Mouse (Mus musculus) lung, adult 2 months (tissue): ENCODE data around the gene Scgb3a1. TPM values are rescaled to one million over a fixed set of nuclear protein-coding genes. Genes with fewer than 3 reads are reported as not detected.

Source experiments
- DNase-seq: peaks from one replicate; pipeline ENCODE4 v3.0.0; 2022
- H3K4me1 ChIP-seq: fragments of 200-500 bp; 2 replicates; pipeline ENCODE4 v1.6.1; 2011; ENCODE audit warnings: low read length; ENCODE audit not compliant: control insufficient read depth, insufficient read depth
- H3K4me3 ChIP-seq: fragments of 200-500 bp; replicated peaks from 2 replicates; pipeline ENCODE3; 2011; ENCODE audit warnings: low read depth, mild to moderate bottlenecking, control low read depth, low read length; ENCODE audit errors: extremely low read depth
- CTCF ChIP-seq: fragments of 200-500 bp; IDR thresholded peaks from 2 replicates; pipeline ENCODE4 v1.5.1; 2011; ENCODE audit warnings: mild to moderate bottlenecking, low read length, control low read depth; ENCODE audit not compliant: insufficient read depth
- POLR2A ChIP-seq: fragments of 200-500 bp; IDR thresholded peaks from 2 replicates; pipeline ENCODE4 v1.6.1; 2011; ENCODE audit warnings: low read depth, mild to moderate bottlenecking, control low read depth, low read length, borderline replicate concordance; ENCODE audit errors: extremely low read depth
- WGBS: fragments of 180-500 bp; shearing (Covaris S2); methylation state at CpG from one replicate; pipeline ENCODE4 v1.1.7; 2018; 5-methylcytosine and 5-hydroxymethylcytosine counted together
- polyA plus RNA-seq: library from polyadenylated mRNA; depleted of rRNA; stranded (reverse); fragments of >200 nt; gene quantifications from 2 replicates; pipeline ENCODE4 v1.2.3, GENCODE M21; 2012; rRNA removed

The Scgb3a1 gene
- polyA plus RNA-seq, 1 experiment, result 2,792 TPM

DNA sequence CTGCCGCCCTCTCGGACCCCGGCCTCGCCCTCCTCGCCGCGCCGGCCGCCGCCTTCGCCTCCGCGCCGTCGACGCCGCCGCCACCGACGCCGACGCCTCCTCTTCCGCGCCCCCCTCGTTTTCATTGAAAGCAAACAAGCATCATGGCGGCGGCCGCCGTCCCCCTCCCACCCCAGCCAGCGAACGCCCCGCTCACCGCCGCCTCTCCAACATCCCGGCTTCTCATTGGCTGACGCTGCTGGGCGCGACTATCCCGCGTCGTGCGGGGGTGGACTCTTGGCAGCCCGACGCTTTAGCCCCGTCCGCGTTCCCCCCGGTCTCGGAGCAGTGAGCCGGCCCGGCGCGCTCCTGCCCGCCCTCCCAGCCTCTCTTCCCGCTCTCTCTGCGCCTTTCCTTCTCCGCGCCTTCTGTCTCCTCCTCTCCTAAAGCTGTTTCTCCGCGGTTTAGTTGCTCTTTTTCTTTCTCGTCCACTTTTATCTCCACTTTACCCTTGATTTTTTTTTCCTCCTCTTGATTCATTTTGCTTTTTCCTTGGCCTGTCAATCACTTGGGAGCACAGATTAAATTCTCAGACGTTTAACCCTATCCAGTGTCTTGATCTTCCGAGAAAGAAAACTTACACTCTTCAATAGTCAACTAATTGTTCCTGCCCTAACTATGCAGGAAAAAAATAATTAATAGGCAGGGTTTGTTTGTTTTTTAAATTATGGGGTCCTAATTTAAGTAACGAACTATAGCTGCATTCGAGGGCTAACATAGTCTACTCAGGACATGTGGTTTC is 49.3 kb downstream of the Scgb3a1 start, which contains the start of gene Cnot6:
TSS of gene Cnot6 (minus strand) at position 169 of the 781 bp plus-strand sequence.
- Histone ChIP-seq H3K4me1 (peaks cover 12% of the 10 kb centered on the region), H3K4me3 (peak within 1 kb of the TSS; percentile 75)
- DNase-seq, result peak; percentile 95
- TF ChIP-seq POLR2A, result no peak; the same call in 1 of the 2 replicates
- TF ChIP-seq CTCF, result no peak
- WGBS, result 2% methylated on average over 63 of the region's 65 CpGs

DNA sequence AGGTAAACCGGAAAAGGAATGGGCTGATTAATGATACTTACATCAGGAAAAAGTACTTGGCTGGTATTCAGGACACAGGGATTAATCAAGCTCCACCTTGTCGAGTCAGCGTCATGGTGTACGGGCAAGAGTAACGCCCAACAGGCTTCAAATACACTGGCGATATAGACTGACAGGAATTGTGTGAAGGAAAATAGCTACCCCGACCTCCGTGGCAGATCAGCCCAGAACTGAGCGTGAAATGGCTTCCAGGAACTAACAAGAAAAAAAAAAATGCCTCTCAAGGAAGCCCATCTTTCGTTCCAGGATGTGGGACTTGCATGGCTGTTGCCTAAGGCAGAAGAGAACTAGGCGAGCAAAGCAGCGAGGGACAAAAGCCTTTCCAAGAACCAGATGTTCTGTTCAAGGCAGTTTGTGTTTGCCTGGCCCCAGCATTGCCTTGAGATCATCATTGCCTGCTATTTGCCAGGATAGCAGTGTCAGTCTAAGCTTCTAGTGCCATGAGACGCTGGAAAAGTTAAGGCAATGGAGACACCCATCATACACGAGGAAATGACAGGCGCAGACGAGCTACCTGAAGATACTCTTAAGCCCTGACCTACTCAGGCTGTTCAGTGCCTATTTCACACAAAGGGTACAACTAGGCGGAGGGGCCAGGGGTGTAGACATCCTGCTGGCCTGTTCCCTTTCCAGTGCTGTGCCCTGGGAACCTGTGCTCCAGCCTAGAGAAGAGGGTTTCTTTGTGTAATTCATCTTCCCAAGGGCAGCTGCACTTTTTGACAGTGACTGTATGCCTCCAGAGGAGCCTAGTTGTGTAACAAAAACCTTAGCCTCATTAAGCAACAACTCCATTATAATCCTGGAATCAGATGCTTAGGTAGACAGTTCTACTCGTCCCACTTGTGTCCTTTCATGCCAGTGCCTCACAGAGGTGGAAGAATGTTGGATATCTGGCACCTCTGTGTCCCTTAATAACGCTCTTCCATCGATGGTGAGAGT is 50.2 kb downstream of the Scgb3a1 start:
- Histone ChIP-seq H3K4me3 (peak overlapping the region; percentile 75), H3K4me1 (peaks cover 10% of the 10 kb centered on the region)
- 28% methylated on average over 20 of the region's 20 CpGs for WGBS
- no peak for TF ChIP-seq CTCF
- TF ChIP-seq POLR2A, result no peak
- peak; percentile 27 for DNase-seq

Other genes starting within 250 kb of the Scgb3a1 start
- not detected in 2 replicates for gene Olfr1389, start 240.5 kb upstream of the Scgb3a1 start, polyA plus RNA-seq
- gene Olfr1388, start 227.0 kb upstream of the Scgb3a1 start, polyA plus RNA-seq, result 0.07 and 0.08 TPM in 2 replicates
- not detected in 2 replicates for gene Olfr1387, start 208.3 kb upstream of the Scgb3a1 start, polyA plus RNA-seq
- not detected in 2 replicates for gene Olfr1386, start 198.6 kb upstream of the Scgb3a1 start, polyA plus RNA-seq
- not detected in 2 replicates for gene Olfr1385, start 174.5 kb upstream of the Scgb3a1 start, polyA plus RNA-seq
- not detected in 2 replicates for gene Olfr1384, start 156.9 kb upstream of the Scgb3a1 start, polyA plus RNA-seq
- not detected in 2 replicates for gene Olfr1383, start 144.0 kb upstream of the Scgb3a1 start, polyA plus RNA-seq
- gene Olfr1382, start 135.4 kb upstream of the Scgb3a1 start, polyA plus RNA-seq, result not detected in 2 replicates
- gene Olfr1381, start 120.2 kb upstream of the Scgb3a1 start, polyA plus RNA-seq, result not detected in 2 replicates
- gene Olfr1380, start 106.7 kb upstream of the Scgb3a1 start, polyA plus RNA-seq, result not detected in 2 replicates
- 28.0 and 32.0 TPM in 2 replicates for gene Flt4, start 54.3 kb upstream of the Scgb3a1 start, polyA plus RNA-seq
- gene Cnot6, start 49.1 kb downstream of the Scgb3a1 start, polyA plus RNA-seq, result 9.5 and 15.3 TPM in 2 replicates
- 7.0 and 8.8 TPM in 2 replicates for gene Gfpt2, start 130.6 kb downstream of the Scgb3a1 start, polyA plus RNA-seq
- gene Mapk9, start 183.1 kb downstream of the Scgb3a1 start, polyA plus RNA-seq, result 18.5 and 22.9 TPM in 2 replicates
- gene Rasgef1c, start 238.2 kb downstream of the Scgb3a1 start, polyA plus RNA-seq, result 0.26 and 0.91 TPM in 2 replicates